Mouse (Mus musculus): ENCODE data around the gene Dhrs7b. TPM values are rescaled to one million over a fixed set of nuclear protein-coding genes. Genes with fewer than 3 reads are reported as not detected.
"Not testable (repeated sequence)": the region's sequence is repeated elsewhere in the genome, so short reads cannot be mapped to it uniquely, and the experiment has no call there.

The Dhrs7b gene
- total RNA-seq, 4 experiments from 2014 or later = 27.6 to 30.0 (median 29.5) TPM

GRCm38 (mm10) chr11:60841467-60842200, 11.2 kb downstream of the Dhrs7b start:
- no peak for DNase-seq (ENCODE audit: low spot score in 2 of 2)

GRCm38 (mm10) chr11:60843412-60843811, 13.0 kb downstream of the Dhrs7b start:
- no peak for DNase-seq (ENCODE audit: low spot score in 2 of 2)

- no peak for DNase-seq (ENCODE audit: low spot score in 2 of 2)
These were observed 15.0 kb downstream of the Dhrs7b start for GRCm38 (mm10) chr11:60845415-60845814.

GRCm38 (mm10) chr11:60856587-60856986, 26.2 kb downstream of the Dhrs7b start:
- DNase-seq (ENCODE audit: low spot score in 2 of 2) = peak in 1 of 2 experiments; percentile 30

- DNase-seq (ENCODE audit: low spot score in 2 of 2) = no peak
These were observed 31.6 kb downstream of the Dhrs7b start for GRCm38 (mm10) chr11:60861993-60862392.

GRCm38 (mm10) chr11:60863196-60863595, 32.8 kb downstream of the Dhrs7b start:
- DNase-seq (ENCODE audit: low spot score in 2 of 2) = no peak

GRCm38 (mm10) chr11:60864166-60864565, 33.7 kb downstream of the Dhrs7b start:
- DNase-seq (ENCODE audit: low spot score in 2 of 2) = no peak

- DNase-seq (ENCODE audit: low spot score in 2 of 2) = no peak
These were observed 34.5 kb downstream of the Dhrs7b start for GRCm38 (mm10) chr11:60864916-60865315.

GRCm38 (mm10) chr11:60866021-60866420, 35.6 kb downstream of the Dhrs7b start:
- DNase-seq (ENCODE audit: low spot score in 2 of 2) = no peak

- no peak for DNase-seq (ENCODE audit: low spot score in 2 of 2)
These were observed 37.0 kb downstream of the Dhrs7b start for GRCm38 (mm10) chr11:60867456-60867855.

- no peak for DNase-seq (ENCODE audit: low spot score in 2 of 2)
These were observed 37.5 kb downstream of the Dhrs7b start for GRCm38 (mm10) chr11:60867904-60868303.

- DNase-seq (ENCODE audit: low spot score in 2 of 2) = not testable (repeated sequence)
These were observed 39.0 kb downstream of the Dhrs7b start for GRCm38 (mm10) chr11:60869471-60869870.

GRCm38 (mm10) chr11:60871409-60871808, 41.0 kb downstream of the Dhrs7b start:
- DNase-seq (ENCODE audit: low spot score in 2 of 2) = no peak

GRCm38 (mm10) chr11:60873101-60873500, 42.7 kb downstream of the Dhrs7b start:
- DNase-seq (ENCODE audit: low spot score in 2 of 2) = no peak

GRCm38 (mm10) chr11:60878056-60878612, 47.7 kb downstream of the Dhrs7b start:
- peak in 1 of 2 experiments; percentile 46 for DNase-seq (ENCODE audit: low spot score in 2 of 2)

GRCm38 (mm10) chr11:60878675-60879294, 48.4 kb downstream of the Dhrs7b start, which contains the start of gene Tmem11:
Gene Tmem11, minus strand, starts transcription at chr11:60879272.
- peak; percentile 87 to 98 for DNase-seq (ENCODE audit: low spot score in 2 of 2)

- DNase-seq (ENCODE audit: low spot score in 2 of 2) = peak; percentile 15 to 39
These were observed 49.0 kb downstream of the Dhrs7b start for GRCm38 (mm10) chr11:60879423-60879822.

GRCm38 (mm10) chr11:60880559-60880958, 50.1 kb downstream of the Dhrs7b start:
- DNase-seq (ENCODE audit: low spot score in 2 of 2) = no peak

- DNase-seq (ENCODE audit: low spot score in 2 of 2) = no peak
These were observed 52.0 kb downstream of the Dhrs7b start for GRCm38 (mm10) chr11:60882386-60882785.

- DNase-seq (ENCODE audit: low spot score in 2 of 2) = not testable (repeated sequence)
These were observed 56.6 kb downstream of the Dhrs7b start for GRCm38 (mm10) chr11:60886986-60887385.

GRCm38 (mm10) chr11:60889861-60890260, 59.4 kb downstream of the Dhrs7b start:
- no peak for DNase-seq (ENCODE audit: low spot score in 2 of 2)

GRCm38 (mm10) chr11:60890286-60890685, 59.9 kb downstream of the Dhrs7b start:
- no peak for DNase-seq (ENCODE audit: low spot score in 2 of 2)
